Mouse (Mus musculus) megakaryocyte-erythroid progenitor cell, adult 5-6 weeks (primary cell): ENCODE measurements around the gene Nacc2. TPM values are rescaled to one million over a fixed set of nuclear protein-coding genes. Genes with fewer than 3 reads are reported as not detected.

Source experiments
- ATAC-seq: replicated peaks from 2 replicates; pipeline ENCODE4 v1.8.0; 2016; ENCODE audit warnings: mild to moderate bottlenecking, inconsistent platforms; ENCODE audit not compliant: severe bottlenecking, poor library complexity, low FRiP score, low TSS enrichment
- total RNA-seq, 2 experiments: library from RNA; stranded (forward) in 1 of 2; stranded (reverse) in 1 of 2; fragments of 200-1000, 215-1000 nt in 1 of 2; fragments of >200 nt in 1 of 2; fragmentation: Nextera tagmentation in 1 of 2; gene quantifications; 2 replicates each; pipeline ENCODE4 v1.2.3; 2014 to 2017

The Nacc2 gene
- total RNA-seq, 2 experiments from 2014 or later, result 3.8 to 5.2 TPM

GRCm38 (mm10) chr2:26062742-26063427 is 60.1 kb downstream of the Nacc2 start:
- ATAC-seq, result no peak

- ATAC-seq, result no peak
Measured at GRCm38 (mm10) chr2:26062241-26062640, 60.8 kb downstream of the Nacc2 start.

GRCm38 (mm10) chr2:26061018-26061666 is 61.9 kb downstream of the Nacc2 start:
- peak; percentile 78 for ATAC-seq

- no peak for ATAC-seq
Measured at GRCm38 (mm10) chr2:26057053-26057452, 66.0 kb downstream of the Nacc2 start.

GRCm38 (mm10) chr2:26056226-26056625 is 66.8 kb downstream of the Nacc2 start:
- ATAC-seq, result no peak

- no peak for ATAC-seq
Measured at GRCm38 (mm10) chr2:26055747-26056102, 67.3 kb downstream of the Nacc2 start.

GRCm38 (mm10) chr2:26055046-26055746 is 67.8 kb downstream of the Nacc2 start:
- peak; percentile 97 for ATAC-seq

- no peak for ATAC-seq
Measured at GRCm38 (mm10) chr2:26052806-26053205, 70.2 kb downstream of the Nacc2 start.

- peak; percentile 46; the same call in 1 of the 2 replicates for ATAC-seq
Measured at GRCm38 (mm10) chr2:26048816-26049215, 74.2 kb downstream of the Nacc2 start.

- no peak for ATAC-seq
Measured at GRCm38 (mm10) chr2:26044216-26044615, 78.8 kb downstream of the Nacc2 start.

- no peak for ATAC-seq
Measured at GRCm38 (mm10) chr2:26042603-26043002, 80.4 kb downstream of the Nacc2 start.

GRCm38 (mm10) chr2:26041163-26041810 is 81.7 kb downstream of the Nacc2 start:
- ATAC-seq, result no peak

GRCm38 (mm10) chr2:26039951-26040350 is 83.1 kb downstream of the Nacc2 start:
- ATAC-seq, result no peak

GRCm38 (mm10) chr2:26037386-26037785 is 85.6 kb downstream of the Nacc2 start:
- peak; percentile 80 for ATAC-seq

GRCm38 (mm10) chr2:26034344-26035050 is 88.5 kb downstream of the Nacc2 start:
- no peak for ATAC-seq

- no peak for ATAC-seq
Measured at GRCm38 (mm10) chr2:26030288-26030687, 92.7 kb downstream of the Nacc2 start.

- ATAC-seq, result peak; percentile 31; the same call in 1 of the 2 replicates
Measured at GRCm38 (mm10) chr2:26024138-26025075, 98.6 kb downstream of the Nacc2 start.

GRCm38 (mm10) chr2:26022626-26023025 is 100.4 kb downstream of the Nacc2 start:
- ATAC-seq, result no peak

- ATAC-seq, result no peak
Measured at GRCm38 (mm10) chr2:26022258-26022565, 100.8 kb downstream of the Nacc2 start.
